Mouse (Mus musculus) megakaryocyte, adult 5-6 weeks (primary cell): ENCODE results near the gene Vmn2r95. TPM values are rescaled to one million over a fixed set of nuclear protein-coding genes. Genes with fewer than 3 reads are reported as not detected.
"Not testable (repeated sequence)": the region's sequence is repeated elsewhere in the genome, so short reads cannot be mapped to it uniquely, and the experiment has no call there.

ENCODE experiments used
- ATAC-seq: 2 replicates; pipeline ENCODE4 v1.8.0; 2016; ENCODE audit warnings: mild to moderate bottlenecking, inconsistent platforms; ENCODE audit not compliant: poor library complexity, severe bottlenecking
- total RNA-seq, 2 experiments: library from RNA; stranded (forward) in 1 of 2; stranded (reverse) in 1 of 2; fragments of 153-499, 151-499 nt in 1 of 2; fragments of 221-1000, 200-1000 nt in 1 of 2; gene quantifications; 2 replicates each; pipeline versions ENCODE4 v1.2.3 to v1.2.4; 2015 to 2017

Gene Vmn2r95
- total RNA-seq (2015), result not detected in 2 replicates
- not detected in 2 replicates for total RNA-seq (2017)

GRCm38 (mm10) chr17:18423778-18424177 lies at the start of gene Vmn2r95:
Vmn2r95 (plus strand) TSS chr17:18424078.
- no peak for ATAC-seq

GRCm38 (mm10) chr17:18455619-18456140 lies 31.8 kb downstream of the Vmn2r95 start:
- no peak for ATAC-seq

- ATAC-seq, result not testable (repeated sequence)
Measured at GRCm38 (mm10) chr17:18458126-18458634, 34.3 kb downstream of the Vmn2r95 start.

GRCm38 (mm10) chr17:18462695-18463094 lies 38.8 kb downstream of the Vmn2r95 start:
- no peak for ATAC-seq

- ATAC-seq, result no peak
Measured at GRCm38 (mm10) chr17:18479885-18480284, 56.0 kb downstream of the Vmn2r95 start.

Other genes starting within 250 kb of the Vmn2r95 start
- gene Vmn2r94, start 146.3 kb upstream of the Vmn2r95 start, total RNA-seq (2015), result not detected in 2 replicates
- gene Vmn2r94, start 146.3 kb upstream of the Vmn2r95 start, total RNA-seq (2017), result not detected in 2 replicates
- gene Vmn2r93, start 126.0 kb upstream of the Vmn2r95 start, total RNA-seq (2015), result not detected in 2 replicates
- not detected in 2 replicates for gene Vmn2r93, start 126.0 kb upstream of the Vmn2r95 start, total RNA-seq (2017)
- gene Vmn2r96, start 149.1 kb downstream of the Vmn2r95 start, total RNA-seq (2015), result 0.05 and 0.09 TPM in 2 replicates
- 0.81 TPM in 1 of 2 replicates, not detected in the other for gene Vmn2r96, start 149.1 kb downstream of the Vmn2r95 start, total RNA-seq (2017)